Mouse (Mus musculus) liver, embryonic 11.5 days (tissue): ENCODE results near the gene Wfikkn2. TPM values are rescaled to one million over a fixed set of nuclear protein-coding genes. Genes with fewer than 3 reads are reported as not detected.

Source experiments
- ATAC-seq: fragments of 200-750 bp; cut with Nextera tagmentation; replicated peaks from 2 replicates; pipeline ENCODE4 v1.8.0; 2017; ENCODE audit warnings: moderate number of reproducible peaks, mild to moderate bottlenecking, moderate TSS enrichment, moderate library complexity; ENCODE audit not compliant: low FRiP score
- DNase-seq: peaks from one replicate; pipeline ENCODE4 v3.0.0-alpha.2; 2017; ENCODE audit warnings: low spot score
- H3K27ac ChIP-seq: fragments of 300-500 bp; sonication (generic); 2 replicates; pipeline ENCODE4 v1.5.1; 2014; ENCODE audit warnings: mild to moderate bottlenecking, low read depth, low read length, control low read depth
- H3K27me3 ChIP-seq: fragments of 300-500 bp; sonication (generic); replicated peaks from 2 replicates; pipeline ENCODE4 v1.6.1; 2014; ENCODE audit warnings: low read length, mixed read lengths; ENCODE audit not compliant: control insufficient read depth, insufficient read depth
- H3K36me3 ChIP-seq: fragments of 300-500 bp; sonication (generic); 2 replicates; pipeline ENCODE4 v1.6.1; 2014; ENCODE audit warnings: mild to moderate bottlenecking, low read length, moderate library complexity, mixed read lengths; ENCODE audit not compliant: control insufficient read depth, insufficient read depth
- H3K4me1 ChIP-seq: fragments of 300-500 bp; sonication (generic); replicated peaks from 2 replicates; pipeline ENCODE4 v1.6.1; 2014; ENCODE audit warnings: low read length, mixed read lengths; ENCODE audit not compliant: control insufficient read depth, insufficient read depth
- H3K4me2 ChIP-seq: fragments of 300-500 bp; sonication (generic); 2 replicates; pipeline ENCODE4 v1.6.1; 2014; ENCODE audit warnings: mild to moderate bottlenecking, control low read depth, moderate library complexity
- H3K4me3 ChIP-seq: fragments of 300-500 bp; sonication (generic); 2 replicates; pipeline ENCODE4 v1.5.1; 2014; ENCODE audit warnings: low read depth, low read length, control low read depth
- H3K9ac ChIP-seq: fragments of 300-500 bp; sonication (generic); 2 replicates; pipeline ENCODE4 v1.6.1; 2014; ENCODE audit warnings: low read depth, low read length, control low read depth
- H3K9me3 ChIP-seq: fragments of 300-500 bp; sonication (generic); 2 replicates; pipeline ENCODE4 v1.6.1; 2016; ENCODE audit warnings: low read length, inconsistent platforms, mixed read lengths; ENCODE audit not compliant: control insufficient read depth
- WGBS: fragments of 180-500 bp; shearing (Covaris S2); extraction: QIAGEN DNeasy Blood & Tissue Kit; methylation state at CpG from one replicate; pipeline ENCODE4 v1.1.7; 2014; 5-methylcytosine and 5-hydroxymethylcytosine counted together
- polyA plus RNA-seq: library from polyadenylated mRNA; unstranded; fragments of >200 nt; fragmentation: Nextera tagmentation; extraction: Ambion mirVana; gene quantifications from 2 replicates; pipeline ENCODE4 v1.2.1, GENCODE M21; 2014

The Wfikkn2 gene
- polyA plus RNA-seq, 1 experiment from 2014 or later = 0.36 TPM

GRCm38 (mm10) chr11:94246789-94247061, 920 bp upstream of the Wfikkn2 start:
- no peak for DNase-seq
- Histone ChIP-seq H3K36me3 (no peaks in the 10 kb centered on the region), H3K9me3 (no peaks in the 10 kb centered on the region), H3K9ac (no peak overlapping the region), H3K27me3 (peaks cover 12% of the 10 kb centered on the region), H3K4me3 (no peak overlapping the region), H3K4me2 (no peak overlapping the region), H3K27ac (no peak overlapping the region), H3K4me1 (peaks cover 7% of the 10 kb centered on the region)
- WGBS = 74% methylated on average over 8 of the region's 8 CpGs
- no peak for ATAC-seq

DNA sequence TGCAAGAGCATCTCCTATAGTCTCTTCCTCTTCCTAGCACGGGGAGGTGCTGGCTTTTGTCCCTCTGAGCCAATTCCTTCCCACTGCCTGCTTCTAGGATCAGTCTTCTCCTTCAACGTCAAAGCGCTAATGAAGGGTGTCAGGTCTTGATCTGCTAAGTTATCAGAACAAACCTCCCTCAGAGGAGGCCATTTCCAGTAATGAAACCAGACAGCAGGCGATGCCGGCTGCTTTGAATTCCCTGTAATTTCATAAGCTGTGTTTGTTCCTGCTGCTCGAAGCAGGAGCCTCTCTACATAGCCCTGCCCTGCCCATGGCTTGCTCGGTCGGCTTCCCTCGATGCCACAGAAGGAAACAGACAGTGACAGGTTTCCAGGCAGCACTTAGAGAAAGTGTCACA, 1.4 kb downstream of the Wfikkn2 start:
- Histone ChIP-seq H3K4me2 (no peak overlapping the region), H3K9me3 (no peaks in the 10 kb centered on the region), H3K9ac (no peak overlapping the region), H3K4me1 (peaks cover 7% of the 10 kb centered on the region), H3K36me3 (no peaks in the 10 kb centered on the region), H3K27me3 (peaks cover 12% of the 10 kb centered on the region), H3K27ac (no peak overlapping the region), H3K4me3 (no peak overlapping the region)
- DNase-seq (no peak), ATAC-seq (no peak)
- WGBS = 55% methylated on average over 9 of the region's 9 CpGs

- no peak for ATAC-seq
- H3K27ac ChIP-seq = no peak overlapping the region
- 35% methylated on average over 15 of the region's 15 CpGs for WGBS
- no peak for DNase-seq
- peaks cover 7% of the 10 kb centered on the region for H3K4me1 ChIP-seq
- peak overlapping the region; percentile 46; the same call in 1 of the 2 replicates for H3K9ac ChIP-seq
- H3K36me3 ChIP-seq = no peaks in the 10 kb centered on the region
- H3K4me2 ChIP-seq = peak overlapping the region; percentile 70
- peaks cover 12% of the 10 kb centered on the region for H3K27me3 ChIP-seq
- 0 out of 2 replicates have a peak overlapping the region, but pooled peaks have one; percentile 39 for H3K4me3 ChIP-seq
- no peaks in the 10 kb centered on the region for H3K9me3 ChIP-seq
These were observed 2.2 kb downstream of the Wfikkn2 start for GRCm38 (mm10) chr11:94243422-94244180.

DNA sequence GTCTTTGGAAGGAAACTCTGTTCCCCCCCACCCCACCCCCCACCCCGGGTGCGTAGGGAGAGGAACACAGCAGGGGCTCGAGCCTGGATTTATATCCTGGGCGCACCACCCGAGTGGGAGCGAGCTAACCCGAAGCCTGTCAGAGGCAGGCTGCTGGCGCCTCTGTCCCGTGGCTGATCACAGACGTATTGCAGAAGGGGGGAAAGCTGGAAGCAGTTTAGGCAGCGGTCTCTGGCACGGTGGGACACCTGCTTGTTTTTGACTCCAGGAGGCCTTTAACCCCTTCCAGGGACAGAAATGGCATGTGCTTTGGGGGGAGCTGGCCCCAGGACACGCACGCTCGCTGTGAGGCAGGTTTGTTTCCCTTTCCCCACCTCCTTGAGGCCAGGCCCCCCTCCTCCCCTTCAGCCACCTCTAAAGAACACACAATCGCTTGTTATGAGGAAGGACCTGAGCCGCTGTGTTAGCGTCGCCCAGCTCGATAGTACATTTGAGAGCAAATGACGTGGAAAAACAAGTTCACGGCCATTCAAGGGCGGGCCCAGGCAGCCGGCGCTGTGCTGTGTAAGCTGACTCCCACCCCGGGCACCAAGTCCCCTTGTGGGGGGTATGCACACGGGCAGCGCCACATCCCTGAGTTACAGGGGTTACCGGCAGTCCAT, 2.9 kb downstream of the Wfikkn2 start:
- no peak overlapping the region for H3K27ac ChIP-seq
- ATAC-seq (peak; percentile 37; the same call in 1 of the 2 replicates), DNase-seq (no peak)
- H3K9ac ChIP-seq = peak overlapping the region; percentile 46; the same call in 1 of the 2 replicates
- peaks cover 12% of the 10 kb centered on the region for H3K27me3 ChIP-seq
- H3K9me3 ChIP-seq = no peaks in the 10 kb centered on the region
- H3K4me2 ChIP-seq = peak overlapping the region; percentile 70
- 14% methylated on average over 29 of the region's 29 CpGs for WGBS
- H3K36me3 ChIP-seq = no peaks in the 10 kb centered on the region
- peaks cover 7% of the 10 kb centered on the region for H3K4me1 ChIP-seq
- peak overlapping the region; percentile 39 for H3K4me3 ChIP-seq

DNA sequence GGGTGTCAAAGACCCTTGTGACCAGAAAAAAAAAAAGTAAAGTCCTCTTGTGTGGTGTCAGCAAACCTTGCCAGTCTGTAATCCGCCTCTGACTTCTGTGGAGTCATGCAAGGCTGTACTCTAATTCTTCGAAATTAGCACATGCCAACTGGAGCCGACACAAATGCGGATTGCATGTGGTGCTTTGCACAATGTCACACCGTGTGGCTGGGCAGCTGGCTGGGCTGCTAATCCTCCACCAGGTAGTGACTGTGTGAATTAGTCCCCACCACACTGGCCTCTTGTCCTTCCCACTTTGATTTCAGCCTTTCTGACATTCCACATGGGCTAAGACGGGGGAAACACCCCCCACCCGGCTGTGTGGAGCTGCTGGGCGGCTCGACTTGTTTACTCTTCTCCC, 6.1 kb downstream of the Wfikkn2 start:
- H3K27me3 ChIP-seq = peaks cover 8% of the 10 kb centered on the region; the same call in 1 of the 2 replicates
- DNase-seq = no peak
- ATAC-seq = no peak
- H3K27ac ChIP-seq = no peak overlapping the region
- no peak overlapping the region for H3K4me3 ChIP-seq
- 48% methylated on average over 9 of the region's 9 CpGs for WGBS
- no peak overlapping the region for H3K9ac ChIP-seq
- no peak overlapping the region for H3K4me2 ChIP-seq
- H3K36me3 ChIP-seq = no peaks in the 10 kb centered on the region
- H3K4me1 ChIP-seq = peaks cover 12% of the 10 kb centered on the region
- H3K9me3 ChIP-seq = no peaks in the 10 kb centered on the region

DNA sequence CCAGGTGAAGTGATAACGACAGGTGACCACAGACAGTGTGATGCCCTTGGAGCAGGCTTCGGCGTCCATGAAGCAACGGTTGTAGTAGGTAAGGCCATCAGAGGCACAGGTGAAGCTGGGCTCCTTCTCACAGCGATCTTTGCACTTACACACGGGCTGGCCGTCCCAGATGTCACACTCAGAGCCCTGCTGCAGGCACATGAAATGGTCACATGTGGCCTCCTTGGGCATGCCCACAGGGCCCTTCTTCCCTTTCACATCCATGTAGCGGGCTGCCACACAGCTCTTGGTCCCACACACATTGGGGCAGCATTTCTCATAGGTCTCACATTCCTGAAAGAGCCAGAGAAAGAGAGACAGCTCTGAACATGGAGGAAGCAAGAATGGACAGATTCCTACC, 7.0 kb downstream of the Wfikkn2 start:
- Histone ChIP-seq H3K27ac (no peak overlapping the region), H3K4me1 (peaks cover 15% of the 10 kb centered on the region), H3K36me3 (no peaks in the 10 kb centered on the region), H3K9me3 (no peaks in the 10 kb centered on the region), H3K4me2 (no peak overlapping the region), H3K27me3 (0 out of 2 replicates have a peak, but pooled peaks cover 4% of the 10 kb centered on the region), H3K4me3 (no peak overlapping the region), H3K9ac (no peak overlapping the region)
- 88% methylated on average over 8 of the region's 8 CpGs for WGBS
- DNase-seq = no peak
- no peak for ATAC-seq

DNA sequence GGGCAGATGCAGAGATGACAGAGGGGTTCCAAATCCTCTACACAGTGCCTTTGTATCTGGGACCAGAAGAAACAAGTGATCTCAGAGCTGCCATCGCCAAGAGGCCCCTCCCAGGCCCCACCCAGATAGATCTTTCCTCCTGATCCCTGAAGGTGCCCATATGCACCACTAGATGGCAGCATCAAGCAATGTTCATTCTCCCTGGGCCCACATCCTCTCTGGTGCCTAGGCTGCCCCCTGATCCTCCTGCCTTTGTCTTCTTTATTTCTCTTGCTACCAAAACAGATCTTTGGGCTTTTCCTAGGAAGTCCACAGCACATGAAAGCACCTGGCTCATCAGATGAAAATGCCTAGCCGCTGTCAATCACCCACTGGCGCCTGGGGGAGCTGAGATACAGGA, 9.7 kb downstream of the Wfikkn2 start:
- no peak overlapping the region for H3K4me3 ChIP-seq
- H3K36me3 ChIP-seq = no peaks in the 10 kb centered on the region
- no peaks in the 10 kb centered on the region for H3K27me3 ChIP-seq
- WGBS = 17% methylated on average over 3 of the region's 3 CpGs
- no peak overlapping the region for H3K9ac ChIP-seq
- H3K4me2 ChIP-seq = peak overlapping the region; percentile 19; the same call in 1 of the 2 replicates
- ATAC-seq = peak; percentile 82
- DNase-seq = peak; percentile 50
- no peak overlapping the region for H3K27ac ChIP-seq
- H3K9me3 ChIP-seq = no peaks in the 10 kb centered on the region
- peaks cover 13% of the 10 kb centered on the region for H3K4me1 ChIP-seq

DNA sequence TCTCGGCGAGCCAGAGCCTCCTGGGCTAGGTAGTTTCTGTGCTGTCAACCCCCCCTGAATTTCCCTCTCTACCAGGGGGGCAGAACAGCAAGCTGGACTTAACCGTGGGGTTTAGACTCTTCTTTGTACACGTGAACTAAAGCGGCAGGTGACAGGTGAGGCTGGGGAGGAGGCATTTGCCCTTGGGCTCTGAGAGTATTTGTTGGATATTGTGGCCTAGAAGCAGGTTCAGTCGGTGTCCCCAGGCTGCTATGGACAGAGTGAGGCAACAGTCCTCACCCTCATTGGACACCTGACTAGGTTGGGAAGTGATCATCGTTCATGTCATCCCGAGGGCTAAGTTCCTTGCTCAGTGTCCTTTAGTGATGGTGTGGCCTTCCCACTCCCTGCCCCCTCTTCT, 10.9 kb downstream of the Wfikkn2 start:
- no peak overlapping the region for H3K4me2 ChIP-seq
- H3K9me3 ChIP-seq = no peaks in the 10 kb centered on the region
- ATAC-seq (no peak), DNase-seq (no peak)
- no peaks in the 10 kb centered on the region for H3K27me3 ChIP-seq
- H3K4me1 ChIP-seq = peaks cover 23% of the 10 kb centered on the region
- no peaks in the 10 kb centered on the region for H3K36me3 ChIP-seq
- H3K9ac ChIP-seq = no peak overlapping the region
- no peak overlapping the region for H3K27ac ChIP-seq
- no peak overlapping the region for H3K4me3 ChIP-seq
- 83% methylated on average over 8 of the region's 8 CpGs for WGBS

DNA sequence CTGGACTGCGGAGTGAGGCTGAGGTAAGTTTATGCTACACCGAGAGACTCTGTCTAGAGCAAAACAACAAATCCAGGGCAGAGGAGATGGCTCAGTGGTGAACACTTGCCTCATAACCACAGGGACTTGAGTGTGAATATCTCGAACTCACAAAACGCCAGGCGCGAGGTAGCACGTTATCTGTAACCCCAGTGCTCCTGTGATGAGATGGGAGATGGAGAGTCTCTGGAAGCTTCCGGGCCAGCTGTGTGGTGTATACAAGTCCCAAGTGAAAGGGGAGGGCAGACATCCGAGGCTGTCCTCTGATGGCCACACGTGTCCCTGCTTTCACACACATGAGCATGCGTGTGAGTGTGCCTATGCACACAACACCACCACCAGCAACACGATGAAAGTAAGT, 11.4 kb downstream of the Wfikkn2 start:
- peak; percentile 40 for ATAC-seq
- Histone ChIP-seq H3K9ac (no peak overlapping the region), H3K36me3 (no peaks in the 10 kb centered on the region), H3K9me3 (no peaks in the 10 kb centered on the region), H3K4me3 (no peak overlapping the region), H3K27ac (no peak overlapping the region), H3K4me2 (no peak overlapping the region), H3K4me1 (peaks cover 27% of the 10 kb centered on the region), H3K27me3 (no peaks in the 10 kb centered on the region)
- WGBS = 74% methylated on average over 12 of the region's 12 CpGs
- DNase-seq = no peak
